Mouse (Mus musculus): ENCODE data around the gene Adgrl2.

DNA sequence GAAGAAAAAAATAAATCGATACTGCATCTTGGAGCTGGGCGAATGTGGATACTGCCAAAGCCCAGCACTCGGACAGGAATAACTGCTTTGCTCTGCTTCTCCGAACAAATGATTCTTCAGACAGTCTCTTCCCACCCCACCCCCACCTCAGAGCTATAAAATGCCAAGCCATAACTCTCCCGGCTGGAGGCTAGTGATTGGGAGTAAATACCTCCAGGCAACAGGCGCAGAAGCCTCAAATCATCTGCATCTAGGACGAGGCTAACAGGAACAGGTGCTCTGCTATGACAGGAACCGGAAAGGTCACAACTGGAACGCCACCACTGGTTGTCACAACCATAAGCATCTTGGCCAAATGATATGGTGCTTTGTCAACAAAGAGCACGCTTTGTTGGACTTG lies 94.1 kb downstream of the Adgrl2 start:
- TF ChIP-seq MAFK (IDR thresholded peaks at IDR 0.05; ENCODE audit: insufficient read depth, low read depth, low read length) (no peak), ZC3H11A (IDR thresholded peaks at IDR 0.05; ENCODE audit: borderline replicate concordance, low read depth, low read length) (no peak), ZNF384 (IDR thresholded peaks at IDR 0.05; ENCODE audit: low read depth, low read length) (no peak)

Data from ES-E14 (cell line).